Mouse (Mus musculus) ES-Bruce4 (cell line): ENCODE measurements at regions not wholly inside any gene's neighbourhood (a gene's known extent, or its start where the extent isn't known, plus 50 kb on each side); places are given as distances from the start of the nearest gene placed in this dataset.

ENCODE experiments used
- H3K27ac ChIP-seq: 2 replicates; pipeline ENCODE4 v1.5.1; 2012; ENCODE audit warnings: low read length, inconsistent platforms; ENCODE audit not compliant: insufficient read depth
- H3K27me3 ChIP-seq: 2 replicates; pipeline ENCODE4 v1.6.1; 2012; ENCODE audit warnings: mild to moderate bottlenecking, low read length, inconsistent platforms; ENCODE audit not compliant: control insufficient read depth, poor library complexity, insufficient read depth, severe bottlenecking
- H3K36me3 ChIP-seq: 2 replicates; pipeline ENCODE4 v1.6.1; 2012; ENCODE audit warnings: inconsistent platforms, mild to moderate bottlenecking, low read length, moderate library complexity; ENCODE audit not compliant: control insufficient read depth, poor library complexity, insufficient read depth, severe bottlenecking
- H3K4me1 ChIP-seq: one replicate; pipeline ENCODE4 v1.8.1; 2011; ENCODE audit warnings: low read length; ENCODE audit not compliant: control insufficient read depth, insufficient read depth
- H3K4me3 ChIP-seq: 2 replicates; pipeline ENCODE4 v1.5.1; 2011; ENCODE audit warnings: low read depth, mild to moderate bottlenecking, low read length
- H3K9ac ChIP-seq: 2 replicates; pipeline ENCODE4 v1.6.1; 2012; ENCODE audit warnings: low read depth, mild to moderate bottlenecking, inconsistent platforms; ENCODE audit not compliant: poor library complexity, severe bottlenecking
- H3K9me3 ChIP-seq: replicated peaks from 2 replicates; pipeline ENCODE4 v1.6.1; 2012; ENCODE audit warnings: mild to moderate bottlenecking, low read length, inconsistent platforms; ENCODE audit not compliant: control insufficient read depth, poor library complexity, insufficient read depth, severe bottlenecking
- CTCF ChIP-seq: IDR thresholded peaks from one replicate; pipeline ENCODE4 v1.8.1; 2011; ENCODE audit warnings: low read depth, low read length
- EP300 ChIP-seq: IDR thresholded peaks from 2 replicates; pipeline ENCODE4 v1.6.1; 2011; ENCODE audit warnings: low read depth, low read length; ENCODE audit not compliant: insufficient read depth
- POLR2A ChIP-seq: IDR thresholded peaks from one replicate; pipeline ENCODE4 v1.8.1; 2011; ENCODE audit warnings: low read length; ENCODE audit not compliant: insufficient read depth

GRCm38 (mm10) chr12:9460193-9460592 is 109.7 kb upstream of the Osr1 start:
- no peak overlapping the region for H3K4me3 ChIP-seq

GRCm38 (mm10) chr12:9469655-9470470 is 100.1 kb upstream of the Osr1 start:
- Histone ChIP-seq H3K9me3 (no peaks in the 10 kb centered on the region; the same call in 1 of the 2 replicates), H3K4me1 (no peaks in the 10 kb centered on the region), H3K36me3 (no peaks in the 10 kb centered on the region), H3K4me3 (no peak overlapping the region), H3K27me3 (no peaks in the 10 kb centered on the region; the same call in 1 of the 2 replicates), H3K27ac (no peak overlapping the region), H3K9ac (no peak overlapping the region)
- TF ChIP-seq EP300: no peak
- no peak for TF ChIP-seq POLR2A
- TF ChIP-seq CTCF: no peak

More at GRCm38 (mm10) chr12:9460193-9460592, 109.7 kb upstream of the Osr1 start:
- no peak overlapping the region for H3K9ac ChIP-seq
- no peaks in the 10 kb centered on the region for H3K36me3 ChIP-seq
- no peaks in the 10 kb centered on the region for H3K9me3 ChIP-seq
- H3K4me1 ChIP-seq: no peaks in the 10 kb centered on the region
- no peak for TF ChIP-seq EP300
- TF ChIP-seq POLR2A: no peak
- TF ChIP-seq CTCF: no peak
- H3K27ac ChIP-seq: no peak overlapping the region
- H3K27me3 ChIP-seq: no peaks in the 10 kb centered on the region

- Histone ChIP-seq H3K9me3 (no peaks in the 10 kb centered on the region; the same call in 1 of the 2 replicates), H3K36me3 (no peaks in the 10 kb centered on the region), H3K4me1 (no peaks in the 10 kb centered on the region), H3K9ac (no peak overlapping the region), H3K27ac (no peak overlapping the region), H3K27me3 (no peaks in the 10 kb centered on the region; the same call in 1 of the 2 replicates), H3K4me3 (no peak overlapping the region)
- TF ChIP-seq POLR2A (no peak), CTCF (no peak), EP300 (no peak)
Measured at GRCm38 (mm10) chr12:9475836-9476235, 94.1 kb upstream of the Osr1 start.

GRCm38 (mm10) chr12:9478201-9478600 is 91.7 kb upstream of the Osr1 start:
- Histone ChIP-seq H3K27ac (no peak overlapping the region), H3K27me3 (no peaks in the 10 kb centered on the region; the same call in 1 of the 2 replicates), H3K4me3 (no peak overlapping the region), H3K36me3 (no peaks in the 10 kb centered on the region), H3K4me1 (no peaks in the 10 kb centered on the region), H3K9me3 (no peaks in the 10 kb centered on the region), H3K9ac (no peak overlapping the region)
- no peak for TF ChIP-seq EP300
- no peak for TF ChIP-seq POLR2A
- TF ChIP-seq CTCF: no peak

- no peaks in the 10 kb centered on the region; the same call in 1 of the 2 replicates for H3K9me3 ChIP-seq
- TF ChIP-seq CTCF (no peak), EP300 (no peak), POLR2A (no peak)
- H3K27ac ChIP-seq: no peak overlapping the region
- no peaks in the 10 kb centered on the region for H3K4me1 ChIP-seq
- H3K9ac ChIP-seq: no peak overlapping the region
- no peaks in the 10 kb centered on the region for H3K36me3 ChIP-seq
- no peak overlapping the region for H3K4me3 ChIP-seq
- H3K27me3 ChIP-seq: no peaks in the 10 kb centered on the region
Measured at GRCm38 (mm10) chr12:9487674-9488413, 82.1 kb upstream of the Osr1 start.

- no peaks in the 10 kb centered on the region; the same call in 1 of the 2 replicates for H3K27me3 ChIP-seq
- TF ChIP-seq EP300: no peak
- no peak for TF ChIP-seq CTCF
- no peak for TF ChIP-seq POLR2A
- H3K4me1 ChIP-seq: no peaks in the 10 kb centered on the region
- H3K9me3 ChIP-seq: no peaks in the 10 kb centered on the region
- no peaks in the 10 kb centered on the region for H3K36me3 ChIP-seq
- H3K4me3 ChIP-seq: no peak overlapping the region
- H3K9ac ChIP-seq: no peak overlapping the region
- no peak overlapping the region for H3K27ac ChIP-seq
Measured at GRCm38 (mm10) chr12:9513926-9514325, 56.0 kb upstream of the Osr1 start.
